Mouse (Mus musculus) v-Abl transformed pro-B cells (cell line): ENCODE data around the gene Rbfox3.

ENCODE experiments used
- in situ Hi-C, 2 experiments: fragments of 400-800 bp; cut with MboI; formaldehyde crosslinking; loops; one replicate each; pipeline ENCODE4 v1.15.1; 2025; ENCODE audit not compliant: unreplicated experiment in 2 of 2

Gene Rbfox3

DNA sequence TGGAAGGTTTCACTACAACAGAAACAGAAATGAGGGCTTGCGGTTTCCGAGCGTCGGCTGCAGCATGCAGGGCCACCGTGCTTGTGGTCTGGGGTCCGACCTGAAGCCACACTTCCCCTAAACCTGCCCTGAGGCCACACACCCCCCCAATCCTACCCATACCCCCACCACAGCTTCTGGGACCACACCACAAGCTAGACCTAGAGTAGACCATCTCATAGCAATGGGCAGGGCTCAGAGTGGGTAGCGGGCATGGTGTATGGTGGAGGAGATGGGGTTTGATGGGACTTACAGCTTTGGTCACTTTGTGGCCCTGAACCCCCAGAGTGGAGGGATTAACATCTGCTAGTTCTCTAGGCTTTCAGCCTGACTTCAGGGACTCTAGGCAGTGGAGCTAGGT lies 420.2 kb downstream of the Rbfox3 start:
- in situ Hi-C loops, result loop anchor here (5.0 to 10.0 kb wide), 2 partner anchors 44 to 406 kb away; no protein-coding TSS in a partner anchor

DNA sequence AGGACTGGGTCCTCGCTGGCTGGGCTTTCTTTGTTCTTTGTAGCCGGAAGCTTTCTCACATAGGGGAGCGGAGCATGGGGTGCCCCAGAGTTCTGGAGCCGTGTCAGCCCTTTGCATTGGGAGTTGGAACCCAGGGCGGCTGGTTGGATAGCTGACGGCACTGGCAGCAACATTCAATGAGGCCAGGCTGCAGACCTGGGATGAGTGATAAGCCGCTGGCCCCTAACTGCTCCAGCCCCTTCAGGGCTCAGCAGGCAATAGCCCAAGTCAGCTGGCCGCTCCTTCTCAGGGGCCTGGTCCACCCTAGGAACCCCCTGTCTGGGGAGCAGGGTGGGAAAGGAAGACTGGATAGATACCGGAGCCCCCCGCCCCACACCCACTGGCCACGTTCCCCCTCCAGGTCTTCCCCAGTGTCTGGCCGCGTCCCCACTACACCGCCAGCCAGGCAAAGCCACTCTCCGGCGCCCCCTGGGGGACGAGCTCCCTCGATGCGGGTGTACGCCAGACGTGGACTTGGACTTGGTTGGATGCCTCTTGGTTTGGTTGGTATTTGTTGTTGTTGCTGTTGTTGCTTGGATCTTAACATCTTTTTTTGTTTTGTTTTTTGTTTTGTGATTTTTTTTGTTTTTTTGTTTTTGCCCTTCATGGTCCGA lies 420.7 kb downstream of the Rbfox3 start:
- in situ Hi-C loops, result loop anchor here (5.0 to 10.0 kb wide), 2 partner anchors 43 to 406 kb away; no protein-coding TSS in a partner anchor

DNA sequence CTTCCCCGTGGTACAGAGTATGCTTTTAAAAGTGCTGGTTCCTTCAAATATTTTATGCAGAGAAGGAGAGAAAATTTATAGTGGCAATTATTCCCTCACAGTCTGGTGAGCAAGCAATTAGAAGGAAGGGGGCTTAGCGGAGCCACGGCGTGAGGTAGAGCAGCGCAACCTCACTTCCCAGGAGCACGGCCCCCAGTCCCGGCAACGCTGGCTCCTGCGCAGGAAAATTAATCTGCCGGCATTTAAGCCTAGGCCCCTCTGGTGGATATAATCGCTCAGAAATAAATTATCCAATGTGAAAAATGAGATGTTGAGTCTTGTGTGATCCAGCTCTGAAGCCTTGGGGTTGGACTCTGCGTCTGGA lies 422.5 kb downstream of the Rbfox3 start:
- in situ Hi-C loops, result no loop called here

DNA sequence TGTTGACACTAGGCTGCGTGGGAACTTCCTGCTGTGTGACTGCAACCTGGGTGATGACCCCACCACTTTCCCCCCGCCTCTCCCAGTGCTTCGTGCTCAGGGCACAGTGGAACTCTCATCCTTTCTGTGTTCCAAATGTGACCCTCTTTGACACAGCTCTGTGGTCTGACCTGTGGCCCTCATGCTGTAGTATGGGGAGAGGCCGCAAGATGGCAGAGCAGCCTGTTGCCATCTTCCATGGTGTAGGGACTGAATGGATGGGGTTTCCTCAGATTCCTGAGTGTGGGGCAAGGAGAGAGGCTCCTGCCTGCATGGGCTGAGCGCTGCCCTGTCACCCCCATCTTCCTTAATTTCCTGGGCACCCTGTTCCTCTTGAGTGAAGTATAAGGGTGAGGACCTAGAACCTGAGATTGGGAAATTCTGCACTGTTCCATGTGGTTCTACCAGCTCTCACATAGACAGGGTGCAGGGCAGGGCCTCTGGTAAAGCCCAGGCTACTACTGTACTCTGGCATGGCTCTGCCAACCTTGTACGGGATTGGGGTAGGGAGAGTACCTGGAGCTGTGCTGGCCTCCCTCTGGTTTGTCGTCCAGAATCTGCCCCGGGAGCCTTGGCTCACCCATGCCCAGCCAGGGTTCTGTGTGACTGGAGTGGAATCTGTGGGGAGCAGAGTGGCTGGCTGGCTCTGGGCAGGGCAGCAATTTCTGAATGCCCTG lies 423.0 kb downstream of the Rbfox3 start:
- in situ Hi-C loops, result no loop called here

DNA sequence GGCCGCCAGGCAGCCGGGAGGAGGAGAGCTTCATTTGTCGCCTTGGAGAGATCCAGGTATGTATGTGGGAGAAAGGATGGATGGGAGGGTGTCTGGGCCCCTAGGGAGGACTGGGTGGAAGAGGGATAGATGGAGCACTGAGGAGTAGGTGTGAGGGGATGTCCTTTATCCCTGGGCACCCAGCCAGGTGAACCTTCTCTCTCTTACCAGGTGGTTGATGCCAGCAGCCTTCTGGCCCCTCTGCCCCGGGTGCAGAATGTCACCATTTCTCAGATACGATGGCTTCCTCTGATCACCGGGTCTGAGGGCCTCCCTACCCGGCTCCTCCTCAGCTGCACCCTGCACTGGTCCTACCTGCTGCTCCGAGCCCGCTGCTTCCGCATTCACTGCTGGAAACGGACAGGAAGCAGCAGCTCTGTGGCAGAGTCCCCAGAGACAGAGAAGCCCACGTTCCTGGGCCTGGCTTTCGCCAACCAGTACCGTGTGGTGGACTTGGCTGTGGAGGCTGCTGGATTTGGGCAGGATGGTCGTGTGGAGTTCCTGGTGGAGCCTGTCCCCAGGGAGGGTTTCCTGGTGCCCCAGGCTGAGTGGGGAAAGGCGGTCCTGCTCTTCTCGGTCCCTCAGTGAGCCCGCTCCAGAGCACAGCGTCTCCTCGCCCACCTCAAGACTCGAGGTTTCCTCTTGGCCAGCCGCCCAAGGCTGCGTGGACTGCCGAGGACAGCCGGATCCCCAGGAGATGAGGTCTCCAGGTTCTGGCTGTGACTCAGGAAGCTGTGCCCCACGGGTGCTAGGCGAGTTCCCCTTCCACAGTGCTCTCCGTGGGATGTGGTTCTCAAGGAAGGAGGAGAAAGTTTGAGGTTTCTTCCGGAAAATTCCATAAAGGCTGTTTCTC lies 424.3 kb downstream of the Rbfox3 start:
- in situ Hi-C loops, result no loop called here

DNA sequence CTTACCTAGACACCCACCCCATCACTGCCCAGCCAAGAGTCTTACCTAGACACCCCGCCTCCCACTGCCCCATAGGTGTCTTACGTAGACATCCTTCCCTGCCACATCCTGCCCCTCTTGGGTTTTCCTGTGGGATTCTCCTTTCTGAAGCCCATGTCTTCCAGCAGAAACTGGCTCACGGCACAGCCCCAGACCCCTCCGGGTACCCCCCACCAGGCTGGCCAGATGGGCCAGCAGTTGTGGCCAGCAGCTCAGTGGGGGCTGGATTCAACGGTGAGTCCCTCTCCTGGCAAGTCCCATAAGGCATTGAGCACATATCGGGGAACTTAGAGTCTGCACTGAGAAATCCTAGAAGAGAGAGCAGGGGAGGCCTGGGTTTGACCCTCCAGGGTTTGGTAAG lies 425.1 kb downstream of the Rbfox3 start:
- in situ Hi-C loops, result no loop called here

DNA sequence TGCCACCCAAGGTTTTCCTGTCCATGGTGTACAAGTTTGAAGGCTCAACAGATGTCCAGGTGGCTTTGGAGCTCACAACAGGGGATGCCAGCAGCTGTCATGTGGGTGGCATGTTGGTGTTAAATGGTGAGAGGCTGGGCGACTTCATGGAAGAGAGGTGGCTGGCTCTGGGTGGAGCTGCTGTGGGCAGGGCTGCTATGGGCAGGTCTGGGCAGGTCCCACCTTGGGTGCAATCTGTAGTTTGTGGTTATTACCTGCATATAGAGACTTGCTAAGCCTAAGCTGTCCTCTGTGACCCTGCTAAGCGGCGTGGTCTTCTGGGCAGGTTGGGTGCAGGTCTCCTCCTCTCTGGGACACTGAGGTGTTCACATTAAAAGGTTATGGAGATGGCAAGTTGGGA lies 425.6 kb downstream of the Rbfox3 start:
- in situ Hi-C loops, result no loop called here

DNA sequence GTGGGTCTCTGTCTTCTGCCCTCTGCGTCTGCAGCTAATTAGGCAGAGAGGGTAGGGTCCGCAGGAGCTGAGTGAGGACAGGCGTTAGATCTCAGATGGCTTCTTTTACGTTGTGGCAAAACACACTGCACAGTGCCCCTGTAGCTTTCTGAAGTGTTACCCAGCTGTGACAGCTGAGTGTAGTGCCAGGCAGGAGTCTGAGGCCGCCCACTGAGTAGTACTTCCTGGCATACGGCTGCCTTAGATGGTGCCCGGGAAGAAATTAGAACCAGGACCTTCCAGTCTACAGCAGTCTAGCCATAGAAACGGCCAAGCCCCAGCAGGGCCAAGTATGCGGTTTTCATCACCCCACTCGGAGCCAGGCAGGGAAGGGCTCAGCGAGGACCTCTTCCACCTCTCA lies 426.1 kb downstream of the Rbfox3 start:
- in situ Hi-C loops, result no loop called here

DNA sequence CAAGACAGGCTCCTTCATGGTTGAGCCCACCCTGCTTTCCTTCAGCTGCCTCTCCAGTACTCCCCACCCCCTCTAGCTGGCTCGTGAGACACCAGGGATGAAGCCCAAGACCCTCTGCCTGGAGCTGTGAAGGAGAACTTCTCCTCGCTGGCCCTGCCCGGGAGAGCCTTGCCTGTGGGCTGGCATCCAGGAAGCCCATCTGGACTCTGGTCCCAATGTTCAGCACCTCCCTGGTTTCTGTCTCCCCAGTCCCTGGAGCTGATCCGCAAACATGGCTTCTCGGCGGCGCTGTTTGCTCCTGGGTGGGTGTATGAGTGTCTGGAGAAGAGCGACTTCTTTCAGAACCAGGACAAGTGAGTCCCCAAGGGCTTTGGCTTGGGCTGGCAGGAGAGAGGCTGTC lies 427.2 kb downstream of the Rbfox3 start:
- in situ Hi-C loops, result loop anchor here in 1 of 2 experiments (5.0 kb wide), 1 partner anchor 37 kb away; no protein-coding TSS in a partner anchor

DNA sequence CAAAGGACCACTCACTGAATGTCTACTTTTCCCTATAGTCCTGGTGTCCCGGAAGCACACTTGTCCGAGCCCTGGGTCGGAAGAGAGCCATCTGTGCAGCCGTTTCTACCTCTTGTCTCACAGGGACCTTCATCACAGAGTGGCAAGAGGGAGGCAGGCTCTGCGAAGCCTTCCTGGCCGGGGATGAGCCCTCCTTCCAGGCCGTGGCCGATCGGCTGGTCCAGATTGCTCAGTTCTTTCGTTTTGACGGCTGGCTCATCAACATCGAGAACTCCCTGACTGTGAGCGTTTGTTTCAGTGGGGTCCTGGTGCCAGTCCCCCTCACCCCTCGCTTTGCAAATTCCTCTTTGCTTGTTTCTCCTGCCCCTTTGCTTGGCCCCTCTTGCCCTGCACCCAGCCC lies 429.6 kb downstream of the Rbfox3 start:
- in situ Hi-C loops, result loop anchor here in 1 of 2 experiments (5.0 kb wide), 1 partner anchor 34 kb away; no protein-coding TSS in a partner anchor

DNA sequence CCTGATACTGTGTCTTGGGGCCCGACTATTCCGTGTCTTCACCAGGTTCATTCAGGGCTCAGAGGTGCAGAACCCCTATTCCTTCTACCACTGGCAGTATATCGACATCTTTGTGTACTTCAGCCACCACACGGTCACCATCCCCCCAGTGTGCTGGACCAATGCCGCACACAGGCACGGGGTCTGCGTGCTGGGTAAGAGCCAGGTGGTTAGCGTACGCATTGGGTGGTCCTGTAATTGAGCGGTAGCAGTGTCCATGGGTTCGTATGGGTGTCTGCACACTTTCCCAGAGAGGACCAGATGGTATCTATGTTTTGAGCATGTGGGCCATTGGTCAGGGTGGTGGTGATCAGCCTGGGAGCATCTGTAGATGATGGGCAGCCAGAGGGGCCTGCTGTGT lies 430.2 kb downstream of the Rbfox3 start:
- in situ Hi-C loops, result loop anchor here in 1 of 2 experiments (5.0 kb wide), 1 partner anchor 34 kb away; no protein-coding TSS in a partner anchor

DNA sequence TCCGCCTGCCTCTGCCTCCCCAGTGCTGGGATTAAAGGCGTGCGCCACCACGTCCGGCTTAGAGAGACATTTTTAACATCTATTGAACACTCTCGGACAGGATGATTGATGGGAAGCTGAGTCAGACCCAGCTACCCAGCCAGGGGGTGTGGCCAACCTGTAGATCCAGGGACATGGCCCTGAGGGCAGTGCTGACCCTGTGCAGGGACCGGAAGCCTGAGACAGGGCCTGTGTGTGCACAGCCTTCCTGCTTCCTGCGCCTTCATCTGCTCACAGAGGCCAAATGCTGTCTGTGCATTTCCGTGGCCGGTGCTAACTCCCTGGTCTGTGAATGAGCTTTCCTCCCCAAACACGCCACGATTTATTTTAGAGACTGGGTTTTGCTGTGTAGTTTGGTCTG lies 431.6 kb downstream of the Rbfox3 start:
- in situ Hi-C loops, result loop anchor here in 1 of 2 experiments (5.0 kb wide), 1 partner anchor 32 kb away; no protein-coding TSS in a partner anchor

DNA sequence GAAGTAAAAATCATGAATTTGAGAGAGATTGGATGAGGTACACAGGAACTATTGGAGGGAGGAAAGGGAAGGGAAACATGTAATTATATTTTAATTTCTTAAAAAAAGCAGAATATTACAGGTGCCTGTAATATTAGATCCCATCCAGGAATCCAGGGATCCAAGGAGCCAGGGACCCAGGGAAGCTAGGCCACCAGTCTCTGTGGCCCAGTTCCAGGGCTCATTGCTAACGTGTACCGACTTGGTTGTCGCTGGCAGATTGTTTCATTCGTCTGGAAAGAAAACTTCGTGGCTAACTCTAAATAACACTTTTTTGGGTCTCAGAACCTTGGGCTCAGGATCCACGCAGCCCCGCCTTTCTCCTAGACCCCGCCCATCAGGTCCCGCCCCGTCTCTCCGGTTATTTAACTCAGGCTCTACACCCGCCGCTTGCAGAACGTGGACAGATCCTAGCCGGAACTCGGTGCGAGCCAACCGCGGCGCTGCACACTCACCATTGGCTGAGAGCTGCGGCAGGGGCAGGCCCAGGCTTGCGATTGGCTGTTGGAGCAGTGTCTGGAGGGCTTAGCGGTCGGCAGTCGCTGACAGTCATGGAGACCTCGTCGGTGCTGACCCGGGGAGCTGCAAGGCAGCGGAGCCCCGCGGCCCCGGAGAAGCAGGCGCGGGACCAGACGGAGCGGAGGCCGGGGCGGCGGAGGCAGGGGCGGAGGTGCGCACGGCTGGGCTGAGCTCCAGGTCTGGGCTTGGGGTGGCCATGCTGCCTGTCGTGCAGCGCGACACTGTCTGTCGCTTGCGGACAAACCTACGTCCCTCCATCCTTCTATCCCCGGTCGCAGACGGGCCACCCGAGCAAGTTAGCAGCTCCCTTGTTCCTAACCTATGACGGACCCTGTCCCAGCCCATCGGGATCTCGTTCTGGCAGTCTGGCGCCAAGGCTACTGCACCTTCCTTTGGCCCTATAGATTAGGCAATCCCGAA lies 434.7 kb downstream of the Rbfox3 start, which contains the start of gene Engase:
Gene Engase, plus strand, starts transcription at position 434 of the 978 bp plus-strand sequence.
- in situ Hi-C loops, result no loop called here

DNA sequence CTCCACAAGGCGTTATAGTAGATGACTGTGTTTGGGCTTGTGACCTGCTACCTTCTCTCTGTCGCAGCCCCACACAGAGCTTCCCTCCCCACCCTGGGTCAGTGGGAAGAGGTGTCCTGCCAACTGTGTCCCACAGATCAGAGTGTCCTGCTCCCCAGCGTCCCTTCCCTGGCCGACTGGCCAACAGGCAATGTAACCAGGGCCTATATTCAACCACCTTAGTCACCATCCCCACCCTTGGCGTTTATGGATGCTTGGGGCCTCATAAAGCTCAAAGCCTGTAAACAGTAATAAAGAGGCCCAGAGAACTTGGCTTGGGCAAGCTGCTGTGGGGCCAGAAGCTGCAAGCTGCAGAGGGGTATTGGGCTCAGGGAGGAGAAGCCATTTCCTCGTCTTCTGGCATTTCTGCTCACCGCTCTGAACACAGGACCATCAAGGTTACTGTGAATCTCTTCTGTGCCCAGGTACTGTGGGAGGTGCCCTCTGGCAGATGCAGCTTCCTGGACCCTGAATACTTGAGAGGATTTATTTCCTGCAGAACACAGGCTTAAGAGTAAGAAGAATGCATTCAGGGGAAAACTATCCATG lies 435.8 kb downstream of the Rbfox3 start:
- in situ Hi-C loops, result no loop called here

DNA sequence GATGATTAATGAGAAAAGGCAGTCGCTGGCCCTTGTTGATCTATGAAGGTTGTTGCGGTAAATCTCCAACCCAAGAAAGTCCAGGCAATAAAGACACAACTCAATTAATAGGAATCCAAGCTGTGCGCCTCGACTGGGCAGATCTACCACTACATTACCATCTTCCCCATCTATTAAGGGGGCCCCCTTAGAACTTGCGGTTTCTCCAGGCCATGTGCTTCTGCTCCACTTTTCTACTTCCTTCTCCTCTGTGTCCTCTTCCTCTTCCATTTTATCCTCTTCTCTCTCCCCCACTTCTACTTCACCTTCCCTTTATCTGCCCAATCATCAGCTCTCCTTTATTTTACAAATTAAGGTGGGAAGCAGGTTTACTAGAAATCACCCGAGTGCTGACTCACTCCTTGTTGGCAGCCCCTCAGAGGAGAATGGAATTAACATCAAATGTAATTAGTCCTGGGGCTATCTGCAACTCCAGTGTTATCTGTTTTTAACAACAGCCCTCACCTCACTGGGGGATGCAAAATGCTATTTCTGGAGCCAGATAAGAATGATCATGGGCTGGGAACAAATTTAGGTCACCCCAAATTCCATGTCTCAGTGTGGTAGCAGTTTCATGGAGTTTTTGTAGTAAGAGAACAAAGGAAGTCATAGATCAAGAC lies 437.4 kb downstream of the Rbfox3 start:
- in situ Hi-C loops, result no loop called here

DNA sequence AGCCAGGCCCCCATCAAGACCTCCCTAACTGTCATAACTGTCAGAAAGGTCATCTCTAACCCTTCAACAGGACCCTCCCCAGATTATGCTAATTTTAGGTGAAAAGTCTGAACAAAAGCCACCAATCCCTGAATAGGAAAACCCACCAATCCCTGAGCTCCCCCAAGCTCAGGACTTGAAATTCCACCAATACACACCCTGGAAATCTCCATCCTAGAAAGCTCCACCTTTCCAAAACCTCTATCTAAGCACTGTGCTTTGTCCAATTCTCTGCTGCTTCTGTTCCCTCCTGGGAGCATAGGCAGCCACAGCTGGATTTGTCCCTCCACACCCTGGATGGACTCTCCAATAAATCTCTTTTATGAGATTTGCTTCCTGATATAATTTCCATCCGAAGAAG lies 438.2 kb downstream of the Rbfox3 start:
- in situ Hi-C loops, result no loop called here

DNA sequence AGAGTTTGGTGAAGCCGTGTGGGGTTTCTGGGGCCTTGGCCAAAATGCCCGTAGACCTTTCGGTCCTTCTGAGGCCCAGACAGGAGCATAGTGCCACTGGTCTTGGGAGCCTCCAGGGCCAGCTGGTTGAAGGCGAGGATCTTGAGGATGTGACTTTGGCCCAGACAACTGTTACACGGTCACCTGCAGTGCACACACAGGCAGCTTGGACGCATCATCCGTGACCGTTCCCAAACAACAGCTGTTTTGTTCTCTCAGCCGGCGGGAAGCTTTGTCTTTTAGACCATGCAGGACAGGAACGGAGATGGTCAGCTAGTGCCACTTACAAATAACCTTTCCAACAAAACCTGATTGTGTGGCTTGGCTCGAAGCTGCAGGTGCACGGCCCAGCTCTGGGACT lies 439.7 kb downstream of the Rbfox3 start:
- in situ Hi-C loops, result no loop called here

DNA sequence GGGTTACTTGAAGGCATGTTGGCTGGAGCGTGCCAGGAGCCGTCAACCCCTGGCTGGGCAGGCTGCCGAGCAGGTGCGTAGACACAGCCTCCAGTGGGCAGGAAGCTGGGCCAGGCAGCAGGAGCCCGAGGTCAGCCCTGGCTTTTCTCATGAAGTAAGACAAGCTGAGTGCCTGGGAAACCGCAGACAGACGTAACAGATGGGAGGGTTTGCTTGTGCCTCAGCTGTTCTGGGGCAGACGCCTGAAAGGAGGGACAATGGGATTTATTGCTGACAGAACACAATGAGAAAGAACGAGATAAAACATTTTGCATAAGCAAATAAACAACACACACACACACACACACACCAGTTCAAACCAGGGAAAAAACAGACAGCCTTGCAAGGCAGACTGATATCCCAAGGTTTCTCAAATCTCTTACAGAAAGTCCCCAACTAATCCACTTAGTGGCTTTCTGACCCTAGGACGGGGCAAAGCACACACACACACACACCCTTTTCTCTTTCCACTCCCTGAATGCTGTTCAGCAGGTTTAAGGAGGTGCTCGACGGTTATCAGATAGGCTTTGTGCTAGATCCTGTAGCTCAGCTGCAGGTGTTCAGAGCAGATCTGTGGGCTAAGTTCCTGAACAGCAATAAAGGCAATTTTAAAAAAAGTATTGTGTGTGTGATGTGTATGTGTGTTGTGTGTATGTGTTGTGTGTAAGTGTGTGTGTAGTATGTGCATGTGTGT lies 441.0 kb downstream of the Rbfox3 start:
- in situ Hi-C loops, result no loop called here
